Mouse (Mus musculus) forebrain, embryonic 10.5 days (tissue): Measurements from ENCODE around the gene Psd4. TPM values are rescaled to one million over a fixed set of nuclear protein-coding genes. Genes with fewer than 3 reads are reported as not detected.

Experiments
- DNase-seq: peaks from one replicate; pipeline ENCODE4 v3.0.0-alpha.2; 2017; ENCODE audit warnings: low spot score; ENCODE audit errors: extremely low spot score
- H3K27ac ChIP-seq: fragments of 300-500 bp; sonication (generic); 2 replicates; pipeline ENCODE4 v1.5.1; 2016; ENCODE audit warnings: mild to moderate bottlenecking
- H3K27me3 ChIP-seq: fragments of 300-500 bp; sonication (generic); 2 replicates; pipeline ENCODE4 v1.6.1; 2016; ENCODE audit warnings: mild to moderate bottlenecking; ENCODE audit not compliant: poor library complexity, severe bottlenecking
- H3K36me3 ChIP-seq: fragments of 300-500 bp; sonication (generic); replicated peaks from 2 replicates; pipeline ENCODE4 v1.6.1; 2016; ENCODE audit warnings: mild to moderate bottlenecking, moderate library complexity
- H3K4me1 ChIP-seq: fragments of 300-500 bp; sonication (generic); 2 replicates; pipeline ENCODE4 v1.6.1; 2016
- H3K4me3 ChIP-seq: fragments of 300-500 bp; sonication (generic); 2 replicates; pipeline ENCODE4 v1.5.1; 2016; ENCODE audit warnings: mild to moderate bottlenecking, moderate library complexity
- H3K9me3 ChIP-seq: fragments of 300-500 bp; sonication (generic); 2 replicates; pipeline ENCODE4 v1.6.1; 2016; ENCODE audit warnings: mild to moderate bottlenecking, moderate library complexity
- WGBS: fragments of 180-500 bp; shearing (Covaris S2); methylation state at CpG from one replicate; pipeline ENCODE4 v1.1.7; 2016; 5-methylcytosine and 5-hydroxymethylcytosine counted together
- polyA plus RNA-seq: library from polyadenylated mRNA; unstranded; fragments of >200 nt; fragmentation: Nextera tagmentation; extraction: Ambion mirVana; gene quantifications from 2 replicates; pipeline ENCODE4 v1.2.1, GENCODE M21; 2016

The Psd4 gene
- polyA plus RNA-seq, 1 experiment from 2014 or later = 0.60 TPM

DNA sequence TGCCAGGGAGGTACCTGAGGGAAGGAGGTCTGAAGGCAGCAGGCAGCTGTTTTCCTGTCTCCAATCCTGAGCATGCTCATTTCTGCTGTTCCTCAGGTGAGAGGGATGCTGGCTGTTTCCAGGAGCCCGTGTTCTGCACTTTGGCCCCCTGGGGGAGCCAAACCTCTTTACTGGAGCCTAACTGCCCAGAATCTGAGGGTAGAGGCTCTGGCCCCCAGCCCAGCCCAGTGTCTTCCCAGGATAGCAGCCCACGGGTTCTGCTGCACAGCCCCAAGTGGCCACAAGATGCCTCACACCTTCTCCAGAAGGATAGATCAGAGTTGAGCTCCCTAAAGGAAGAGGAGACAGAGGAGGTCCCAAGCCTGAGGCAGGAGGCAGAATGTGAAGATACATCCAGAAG lies 29.7 kb downstream of the Psd4 start:
- Histone ChIP-seq H3K36me3 (no peaks in the 10 kb centered on the region), H3K27me3 (no peaks in the 10 kb centered on the region), H3K4me1 (no peaks in the 10 kb centered on the region), H3K4me3 (no peak overlapping the region), H3K27ac (no peak overlapping the region), H3K9me3 (no peaks in the 10 kb centered on the region)
- DNase-seq = no peak
- 16% methylated on average over 2 of the region's 2 CpGs for WGBS

DNA sequence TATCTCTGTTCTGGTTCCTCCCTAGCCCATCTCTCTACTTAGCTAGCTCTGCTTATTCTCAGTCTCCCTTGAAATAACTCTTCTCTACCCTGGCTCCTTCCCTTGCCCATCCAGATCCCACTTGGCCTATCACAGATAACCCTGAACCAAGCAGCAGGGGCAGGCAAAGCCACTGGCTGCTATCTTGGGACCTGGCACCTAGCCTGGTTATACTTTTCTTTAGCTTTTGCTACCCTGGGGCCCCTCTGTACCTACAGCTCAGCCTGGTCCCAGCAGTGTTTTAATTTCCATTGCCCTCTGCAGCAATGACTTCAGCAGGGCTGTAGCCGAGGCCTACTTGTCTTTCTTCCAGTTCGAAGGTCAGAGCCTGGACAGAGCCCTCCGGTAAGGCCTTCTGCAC lies 33.3 kb downstream of the Psd4 start:
- Histone ChIP-seq H3K27me3 (peaks cover 23% of the 10 kb centered on the region), H3K36me3 (no peaks in the 10 kb centered on the region), H3K4me1 (peaks cover 7% of the 10 kb centered on the region), H3K9me3 (no peaks in the 10 kb centered on the region), H3K4me3 (no peak overlapping the region), H3K27ac (no peak overlapping the region)
- no peak for DNase-seq
- WGBS = 90% methylated on average over 3 of the region's 3 CpGs

DNA sequence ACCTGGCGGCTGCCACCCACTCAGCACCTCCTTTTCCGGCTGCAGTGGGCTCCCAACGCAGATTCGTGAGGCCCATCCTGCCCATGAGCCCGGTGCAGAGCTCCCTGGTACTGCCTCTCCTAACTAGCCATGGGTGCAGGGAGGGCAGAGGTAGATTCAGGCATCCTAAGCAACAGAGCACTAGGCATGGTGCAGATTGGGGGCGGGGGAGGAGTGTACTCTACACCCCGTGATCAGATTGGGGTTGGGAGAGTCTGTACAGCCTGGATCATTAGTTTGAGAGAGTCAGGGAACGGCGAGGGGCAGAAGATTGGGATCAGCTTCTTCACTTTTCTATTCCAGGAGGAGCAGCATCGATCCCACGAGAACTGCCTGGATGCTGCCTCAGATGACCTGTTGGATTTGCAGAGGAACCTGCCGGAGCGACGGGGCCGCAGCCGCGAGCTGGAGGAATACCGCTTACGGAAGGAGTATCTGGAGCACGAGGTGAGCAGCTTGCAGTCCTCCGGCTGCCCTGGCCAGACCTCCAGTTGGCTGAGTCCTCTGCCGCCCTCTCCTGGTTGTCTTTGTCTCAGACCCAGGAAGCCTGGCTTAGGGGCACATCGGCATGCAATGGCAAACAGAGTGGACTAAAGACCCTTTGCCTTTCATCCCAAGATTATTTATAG lies 38.1 kb downstream of the Psd4 start:
- WGBS = 12% methylated on average over 23 of the region's 23 CpGs
- H3K27me3 ChIP-seq = peaks cover 47% of the 10 kb centered on the region
- H3K27ac ChIP-seq = peak overlapping the region; percentile 58; the same call in 1 of the 2 replicates
- H3K4me3 ChIP-seq = peak overlapping the region; percentile 36
- no peaks in the 10 kb centered on the region for H3K9me3 ChIP-seq
- H3K4me1 ChIP-seq = peaks cover 26% of the 10 kb centered on the region
- DNase-seq = peak; percentile 80
- no peaks in the 10 kb centered on the region for H3K36me3 ChIP-seq

DNA sequence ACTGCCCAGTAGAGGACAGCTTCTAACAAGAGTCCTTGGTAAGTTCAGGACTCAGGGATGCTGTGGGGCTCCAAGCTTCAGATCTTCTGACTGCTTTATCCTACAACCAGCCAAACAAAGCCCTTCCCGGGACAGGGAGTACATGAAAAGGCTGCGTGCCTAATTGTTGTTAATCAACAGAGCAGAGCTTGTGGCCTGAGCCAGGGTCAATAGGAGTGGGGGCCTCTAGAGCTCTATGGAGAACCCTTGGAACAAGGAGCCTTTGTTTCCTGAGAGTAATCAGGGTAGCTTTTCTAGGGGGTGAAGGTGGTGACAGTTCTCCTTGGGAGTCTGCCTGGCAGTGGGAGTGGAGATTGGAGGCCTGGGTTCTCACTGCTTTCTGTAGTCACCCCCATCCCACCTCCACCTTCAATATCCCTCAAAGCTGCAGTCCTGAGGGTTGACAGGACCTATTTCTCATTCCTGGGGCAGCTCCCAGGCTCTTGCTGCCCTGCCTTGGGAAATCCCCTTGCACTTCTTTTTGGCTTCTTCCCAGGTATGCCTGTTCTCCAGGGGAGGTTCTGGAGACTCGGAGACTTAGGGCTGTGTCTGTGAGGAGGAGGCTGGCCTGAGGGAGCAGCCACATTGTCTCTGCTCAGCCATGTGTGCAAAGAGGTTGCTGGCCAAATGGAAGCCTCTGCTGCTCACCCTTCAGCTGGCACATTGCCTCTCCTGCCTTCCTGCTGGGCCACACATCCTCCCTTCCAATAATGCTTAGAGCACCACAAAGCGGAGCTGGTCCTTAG lies 40.5 kb downstream of the Psd4 start:
- DNase-seq = no peak
- Histone ChIP-seq H3K4me3 (no peak overlapping the region), H3K27ac (peak overlapping the region; percentile 48), H3K4me1 (peaks cover 26% of the 10 kb centered on the region), H3K9me3 (no peaks in the 10 kb centered on the region), H3K36me3 (no peaks in the 10 kb centered on the region), H3K27me3 (peaks cover 58% of the 10 kb centered on the region)
- WGBS = 16% methylated on average over 4 of the region's 4 CpGs

DNA sequence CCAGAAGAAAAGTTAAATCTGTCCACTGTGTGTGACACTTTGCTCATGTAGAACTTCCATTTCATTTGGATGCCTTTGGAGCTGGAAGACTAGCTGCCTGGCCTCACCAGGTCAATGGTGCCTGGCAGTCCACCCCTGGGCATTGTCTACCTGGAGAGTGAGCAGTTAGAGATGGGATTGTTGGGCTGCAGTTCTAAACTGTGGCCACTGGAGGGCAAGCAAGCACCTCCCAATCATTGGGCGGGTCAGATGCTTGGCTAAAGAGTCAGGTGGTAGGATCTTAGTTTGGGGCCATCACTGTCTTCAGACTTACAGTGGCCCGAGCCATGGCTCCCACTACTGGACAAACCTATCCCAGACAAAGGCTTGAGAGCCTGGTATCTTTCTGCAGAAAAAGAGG lies 41.8 kb downstream of the Psd4 start:
- 2% methylated on average over 2 of the region's 2 CpGs for WGBS
- H3K9me3 ChIP-seq = no peaks in the 10 kb centered on the region
- peaks cover 31% of the 10 kb centered on the region for H3K4me1 ChIP-seq
- no peak overlapping the region for H3K4me3 ChIP-seq
- no peaks in the 10 kb centered on the region for H3K36me3 ChIP-seq
- peak; percentile 70 for DNase-seq
- H3K27me3 ChIP-seq = peaks cover 56% of the 10 kb centered on the region
- no peak overlapping the region for H3K27ac ChIP-seq

DNA sequence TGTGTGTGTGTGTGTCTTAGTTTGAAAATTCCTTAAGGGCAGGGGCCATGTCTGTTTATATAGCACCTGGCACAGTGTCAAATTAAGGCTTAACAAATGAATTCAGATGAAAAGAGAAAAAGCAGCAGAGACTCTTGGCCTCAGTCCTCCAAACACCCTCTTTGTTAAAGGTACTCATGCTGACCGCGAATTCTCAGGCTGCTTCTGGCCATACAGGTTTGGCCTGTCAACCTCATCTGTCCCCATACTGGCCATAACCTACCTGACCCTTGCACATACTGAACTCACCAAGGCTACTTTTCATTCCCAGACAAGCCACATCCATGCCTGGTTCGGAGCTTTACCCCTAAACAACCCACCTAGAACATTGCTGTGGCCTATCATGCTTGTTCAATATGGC lies 45.8 kb downstream of the Psd4 start:
- Histone ChIP-seq H3K36me3 (no peaks in the 10 kb centered on the region), H3K27me3 (peaks cover 53% of the 10 kb centered on the region), H3K4me3 (no peak overlapping the region), H3K4me1 (peaks cover 20% of the 10 kb centered on the region), H3K27ac (no peak overlapping the region), H3K9me3 (no peaks in the 10 kb centered on the region)
- 84% methylated on average over 3 of the region's 3 CpGs for WGBS
- no peak for DNase-seq

DNA sequence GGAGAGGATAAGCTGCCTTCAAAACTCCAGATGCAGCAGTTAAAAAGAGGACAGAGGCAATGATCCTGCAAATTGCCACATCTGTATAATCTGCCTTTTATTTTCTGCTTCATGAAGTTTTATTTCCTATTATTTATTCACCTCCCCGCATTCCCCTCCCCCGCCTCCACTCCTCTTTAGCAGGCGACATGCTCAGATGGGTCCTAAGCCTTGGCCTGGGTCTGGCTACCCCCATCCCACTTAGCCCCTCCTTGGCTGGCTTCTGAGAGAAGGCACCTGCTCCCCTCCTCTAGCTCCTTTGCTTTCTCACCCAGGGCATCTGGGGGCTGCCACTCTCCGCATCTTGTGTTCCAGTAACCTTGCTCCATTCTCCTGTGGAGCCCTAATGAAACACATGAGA lies 46.3 kb downstream of the Psd4 start:
- no peak overlapping the region for H3K27ac ChIP-seq

DNA sequence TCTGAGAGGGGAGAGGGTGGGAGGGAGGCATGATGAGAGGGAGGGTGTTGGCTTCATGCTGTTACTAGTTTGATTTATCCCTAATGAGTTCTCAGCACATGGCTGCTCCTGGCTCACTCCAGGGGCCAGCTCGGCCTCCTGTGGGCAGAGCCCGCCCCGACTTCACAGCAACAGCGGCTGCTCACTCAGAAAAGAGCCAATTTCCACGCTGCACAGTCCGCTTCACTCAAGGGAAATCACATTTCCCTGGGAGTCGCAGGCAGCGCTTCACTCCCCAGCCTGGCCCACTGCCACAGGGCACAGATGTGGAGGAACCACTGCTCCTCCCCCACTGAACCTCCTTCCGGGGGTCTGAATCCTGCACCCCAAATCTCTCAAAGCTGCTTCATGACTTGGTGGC lies 49.3 kb downstream of the Psd4 start:
- no peak for DNase-seq
- no peaks in the 10 kb centered on the region for H3K36me3 ChIP-seq
- H3K4me1 ChIP-seq = peaks cover 15% of the 10 kb centered on the region
- peaks cover 37% of the 10 kb centered on the region for H3K27me3 ChIP-seq
- H3K4me3 ChIP-seq = no peak overlapping the region
- H3K27ac ChIP-seq = no peak overlapping the region
- no peaks in the 10 kb centered on the region for H3K9me3 ChIP-seq
- 11% methylated on average over 9 of the region's 9 CpGs for WGBS

More for the DNA sequence above, 46.3 kb downstream of the Psd4 start:
- DNase-seq = no peak
- Histone ChIP-seq H3K4me3 (no peak overlapping the region), H3K27me3 (peaks cover 50% of the 10 kb centered on the region), H3K36me3 (no peaks in the 10 kb centered on the region), H3K9me3 (no peaks in the 10 kb centered on the region), H3K4me1 (peaks cover 15% of the 10 kb centered on the region)
- WGBS = 67% methylated on average over 4 of the region's 4 CpGs

DNA sequence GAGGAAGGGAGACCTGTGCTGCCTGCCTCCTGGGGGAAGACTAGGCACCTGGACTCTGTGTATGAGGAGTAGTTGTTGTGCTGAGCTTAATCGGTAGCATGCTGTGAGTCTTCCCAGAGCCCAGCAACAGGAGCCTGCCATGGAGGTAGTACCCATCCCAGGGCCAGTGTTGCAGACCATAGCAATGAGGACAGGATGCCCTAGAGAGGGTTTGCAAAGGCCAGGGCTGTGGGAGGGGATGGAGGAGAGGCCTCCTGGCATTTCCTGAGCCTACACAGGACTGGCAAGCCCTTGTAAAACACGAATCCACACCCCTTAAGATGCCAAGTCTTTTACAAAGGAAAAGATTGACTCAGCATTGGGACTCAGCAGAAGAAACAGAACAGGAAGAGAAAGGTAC lies 49.7 kb downstream of the Psd4 start:
- DNase-seq = no peak
- Histone ChIP-seq H3K27ac (no peak overlapping the region), H3K4me1 (peaks cover 15% of the 10 kb centered on the region), H3K27me3 (peaks cover 37% of the 10 kb centered on the region), H3K9me3 (no peaks in the 10 kb centered on the region), H3K4me3 (no peak overlapping the region), H3K36me3 (no peaks in the 10 kb centered on the region)
- WGBS = 10% methylated on average over 2 of the region's 2 CpGs

DNA sequence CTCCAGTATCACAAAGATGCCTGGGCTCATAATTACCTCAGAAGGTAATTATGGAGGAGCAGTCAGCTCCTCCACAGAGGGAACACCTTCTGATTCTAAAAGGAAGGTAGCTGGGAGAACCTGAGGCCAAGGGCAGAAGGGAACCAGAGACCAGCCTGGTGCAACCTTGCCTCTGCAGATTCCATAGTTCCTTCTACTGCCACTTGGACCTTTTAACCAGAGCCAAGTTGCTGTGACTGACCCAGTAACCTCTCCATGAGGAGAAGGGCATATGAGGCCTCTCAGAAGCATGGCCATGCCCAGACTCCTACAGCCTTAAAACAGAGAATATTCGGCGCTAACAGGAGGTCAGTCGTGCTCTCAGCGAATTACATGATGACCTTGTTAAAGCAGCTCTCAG lies 50.2 kb downstream of the Psd4 start:
- Histone ChIP-seq H3K27me3 (peaks cover 37% of the 10 kb centered on the region), H3K4me1 (peaks cover 15% of the 10 kb centered on the region), H3K27ac (no peak overlapping the region), H3K9me3 (no peaks in the 10 kb centered on the region), H3K36me3 (no peaks in the 10 kb centered on the region), H3K4me3 (no peak overlapping the region)
- WGBS = 94% methylated on average over 4 of the region's 4 CpGs
- no peak for DNase-seq

DNA sequence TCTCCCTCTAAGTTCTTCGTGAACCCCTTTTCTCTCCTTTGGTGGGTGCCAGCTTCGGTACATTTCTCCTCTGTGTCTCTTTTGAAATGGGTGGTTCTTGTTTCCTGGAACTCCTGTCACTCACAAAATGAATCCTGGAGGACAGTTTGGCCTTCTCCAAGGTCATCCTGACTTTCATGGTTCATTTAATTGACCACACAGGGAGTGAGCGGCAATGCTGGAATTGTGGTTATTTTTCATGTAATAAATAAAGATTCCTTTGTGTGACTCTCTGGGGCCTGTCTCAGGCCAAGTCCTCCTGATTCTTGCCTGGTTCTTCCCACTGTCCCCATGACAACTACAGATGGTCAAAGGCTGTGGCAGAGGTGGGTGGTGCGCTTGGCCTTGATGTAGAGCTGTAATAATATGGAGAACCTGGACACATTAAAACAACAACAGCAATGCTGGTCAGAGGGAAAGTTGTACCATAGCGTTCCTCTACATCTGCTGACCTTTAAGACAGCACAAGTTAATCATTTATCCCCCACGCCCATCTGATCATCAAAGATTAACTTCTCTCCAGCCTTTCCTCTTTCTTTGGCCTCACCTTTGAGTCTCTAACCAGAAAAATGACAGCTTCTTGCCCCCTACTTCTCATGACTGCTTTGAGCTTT lies 54.0 kb downstream of the Psd4 start:
- WGBS = 89% methylated on average over 6 of the region's 6 CpGs
- Histone ChIP-seq H3K9me3 (no peaks in the 10 kb centered on the region), H3K27me3 (peaks cover 29% of the 10 kb centered on the region), H3K4me1 (peaks cover 9% of the 10 kb centered on the region), H3K4me3 (no peak overlapping the region), H3K36me3 (no peaks in the 10 kb centered on the region), H3K27ac (no peak overlapping the region)
- no peak for DNase-seq

DNA sequence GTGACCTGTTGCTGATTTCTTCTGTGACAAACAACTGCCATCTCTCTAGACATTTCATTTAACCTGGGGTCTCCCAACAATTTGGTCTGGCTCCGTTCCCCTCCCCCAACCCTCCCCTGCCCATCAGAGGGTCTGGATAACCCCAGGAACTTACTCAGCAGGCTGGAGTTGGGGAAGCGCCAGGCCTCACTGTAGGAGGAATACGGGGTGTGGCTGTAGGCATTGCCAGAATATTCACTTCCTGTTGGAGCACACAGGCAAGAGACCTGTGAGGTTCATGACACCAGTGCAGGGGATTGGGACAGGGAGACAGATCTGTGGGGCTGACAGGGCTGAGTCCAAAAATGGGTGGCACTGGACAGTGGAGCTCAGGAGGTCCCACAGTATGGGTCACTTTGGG lies 55.4 kb downstream of the Psd4 start:
- Histone ChIP-seq H3K4me1 (peaks cover 4% of the 10 kb centered on the region), H3K4me3 (no peak overlapping the region), H3K9me3 (no peaks in the 10 kb centered on the region), H3K27me3 (peaks cover 18% of the 10 kb centered on the region), H3K27ac (no peak overlapping the region), H3K36me3 (no peaks in the 10 kb centered on the region)
- 84% methylated on average over 3 of the region's 3 CpGs for WGBS
- no peak for DNase-seq

DNA sequence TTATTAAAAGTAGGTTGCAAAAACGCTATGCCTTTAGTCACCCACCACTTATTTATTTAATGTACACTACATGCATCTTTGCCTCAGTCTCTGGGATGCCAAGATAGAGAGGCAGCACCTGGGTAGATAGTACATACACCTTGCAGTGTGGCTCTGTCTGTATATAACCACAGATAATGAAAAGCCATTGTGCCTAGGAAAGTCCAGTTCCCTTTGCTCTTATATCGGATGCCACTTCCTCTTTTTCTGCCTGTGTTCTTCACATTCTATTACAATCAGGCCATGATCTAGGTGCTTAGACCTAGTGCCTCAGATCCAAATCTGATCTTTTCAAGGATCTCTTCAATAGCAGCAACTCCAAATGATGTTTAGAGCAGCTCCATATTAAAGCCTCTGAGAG lies 58.2 kb downstream of the Psd4 start:
- H3K4me3 ChIP-seq = no peak overlapping the region
- peaks cover 14% of the 10 kb centered on the region for H3K4me1 ChIP-seq
- DNase-seq = no peak
- WGBS = 92% methylated on average over 2 of the region's 2 CpGs
- no peaks in the 10 kb centered on the region for H3K36me3 ChIP-seq
- peaks cover 35% of the 10 kb centered on the region for H3K27me3 ChIP-seq
- H3K9me3 ChIP-seq = no peaks in the 10 kb centered on the region
- H3K27ac ChIP-seq = no peak overlapping the region
